Mouse (Mus musculus): ENCODE data around the gene Nudt1.

- TF ChIP-seq EP300 (IDR thresholded peaks at IDR 0.05; ENCODE audit: insufficient read depth, low read depth, low read length) (peak; percentile 79; the same call in 1 of the 2 replicates), POLR2A (IDR thresholded peaks at IDR 0.05; ENCODE audit: insufficient read depth, low read length) (peak; percentile 85)
Measured at GRCm38 (mm10) chr5:140331615-140332512, 10.4 kb downstream of the Nudt1 start, which contains the start of gene Mrm2.

All from ES-Bruce4 (cell line).